Mouse (Mus musculus) hematopoietic stem cell, adult 5-6 weeks (primary cell): ENCODE results near the gene Unc93b1. TPM values are rescaled to one million over a fixed set of nuclear protein-coding genes. Genes with fewer than 3 reads are reported as not detected.

ENCODE experiments used
- ATAC-seq, 2 experiments: fragments of 125-278 bp in 1 of 2; replicated peaks in 1 of 2; 2 replicates each; pipeline ENCODE4 v1.8.0; 2016 to 2017; ENCODE audit warnings: inconsistent platforms in 2 of 2, mild to moderate bottlenecking in 2 of 2, moderate number of reproducible peaks in 2 of 2, low read depth in 1 of 2, moderate TSS enrichment in 1 of 2; ENCODE audit not compliant: low FRiP score in 2 of 2, poor library complexity in 2 of 2, severe bottlenecking in 2 of 2, insufficient read depth in 1 of 2, low TSS enrichment in 1 of 2
- total RNA-seq: library from RNA; stranded (forward); fragments of 172-1452, 232-1000 nt; gene quantifications from 2 replicates; pipeline ENCODE4 v1.2.3, GENCODE M21; 2017

Gene Unc93b1
- total RNA-seq: 79.6 and 90.4 TPM in 2 replicates

DNA sequence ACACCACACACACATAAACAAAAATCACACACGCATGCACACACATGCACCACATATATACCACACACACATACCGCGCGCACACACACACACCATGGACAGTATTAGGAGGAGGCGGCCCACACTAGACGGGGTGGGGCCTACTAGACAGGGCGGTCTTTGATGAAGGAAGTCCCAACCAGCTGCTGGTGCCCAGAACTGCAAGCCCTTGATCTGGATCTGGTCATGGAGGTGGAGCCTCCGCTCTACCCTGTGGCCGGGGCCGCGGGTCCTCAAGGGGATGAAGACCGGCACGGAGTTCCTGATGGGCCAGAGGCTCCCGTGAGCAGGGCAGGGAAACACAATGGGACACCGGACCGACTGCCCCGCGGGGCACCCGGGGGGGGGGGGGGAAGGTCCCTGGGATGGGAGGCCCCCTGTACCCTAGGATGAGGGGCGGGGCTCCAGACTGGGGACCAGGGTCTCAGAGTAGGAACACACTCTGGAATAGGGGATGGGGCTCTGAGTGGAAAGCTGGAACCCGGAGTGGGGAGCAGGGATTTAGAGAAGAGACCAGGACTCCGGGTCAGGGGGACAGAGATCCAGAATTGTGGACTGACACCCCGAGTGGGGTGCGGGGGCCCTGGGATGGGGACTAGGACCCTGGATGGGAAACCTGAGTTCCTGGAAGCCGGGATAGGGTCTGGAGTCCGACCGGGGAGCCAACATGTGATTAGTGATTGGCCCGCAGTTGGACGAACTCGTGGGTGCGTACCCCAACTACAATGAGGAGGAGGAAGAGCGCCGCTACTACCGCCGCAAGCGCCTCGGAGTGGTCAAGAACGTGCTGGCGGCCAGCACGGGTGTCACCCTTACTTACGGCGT lies at the start of gene Unc93b1:
Gene Unc93b1, plus strand, starts transcription at position 155 of the 864 bp plus-strand sequence.
- ATAC-seq: peak; percentile 89

DNA sequence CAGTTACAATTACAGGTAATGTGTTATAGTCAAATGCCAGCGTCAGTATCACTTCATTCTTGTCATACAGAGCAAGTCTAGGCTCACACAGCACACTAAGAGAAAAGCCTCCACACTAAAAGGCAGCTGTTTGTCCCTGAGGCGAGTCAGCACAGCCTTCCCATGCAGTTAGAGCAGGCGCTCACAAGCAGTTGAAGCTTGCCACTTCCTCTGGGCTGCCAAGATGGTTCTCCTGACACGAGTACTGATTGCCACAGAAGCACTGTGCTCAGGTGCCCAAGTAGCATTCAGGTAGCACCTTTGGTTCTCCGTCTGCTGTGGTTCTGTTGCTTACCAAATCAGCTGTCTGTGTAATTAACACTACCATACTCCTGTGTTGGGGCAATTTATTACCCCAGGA lies 45.9 kb upstream of the Unc93b1 start:
- no peak for ATAC-seq

DNA sequence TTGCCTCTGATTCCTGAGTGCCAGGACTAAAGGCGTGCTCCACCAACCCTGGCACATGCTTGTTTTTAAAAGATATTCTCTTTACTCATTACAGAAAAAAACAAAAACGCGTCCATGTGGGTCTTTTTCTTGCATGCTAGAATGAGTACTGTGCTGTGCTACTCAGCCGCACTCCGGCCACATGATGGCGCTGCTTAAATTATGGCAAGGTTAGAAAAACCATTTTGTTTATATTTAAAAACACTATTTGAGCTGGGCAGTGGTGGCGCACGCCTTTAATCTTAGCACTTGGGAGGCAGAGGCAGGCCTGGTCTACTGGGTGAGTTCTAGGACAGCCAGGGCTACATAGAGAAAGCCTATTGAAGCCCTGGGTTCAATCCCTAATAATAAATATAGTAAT lies 44.8 kb upstream of the Unc93b1 start:
- ATAC-seq: 0 out of 4 replicates have a peak, but pooled peaks of 1 of the 2 experiments have one; percentile 43

DNA sequence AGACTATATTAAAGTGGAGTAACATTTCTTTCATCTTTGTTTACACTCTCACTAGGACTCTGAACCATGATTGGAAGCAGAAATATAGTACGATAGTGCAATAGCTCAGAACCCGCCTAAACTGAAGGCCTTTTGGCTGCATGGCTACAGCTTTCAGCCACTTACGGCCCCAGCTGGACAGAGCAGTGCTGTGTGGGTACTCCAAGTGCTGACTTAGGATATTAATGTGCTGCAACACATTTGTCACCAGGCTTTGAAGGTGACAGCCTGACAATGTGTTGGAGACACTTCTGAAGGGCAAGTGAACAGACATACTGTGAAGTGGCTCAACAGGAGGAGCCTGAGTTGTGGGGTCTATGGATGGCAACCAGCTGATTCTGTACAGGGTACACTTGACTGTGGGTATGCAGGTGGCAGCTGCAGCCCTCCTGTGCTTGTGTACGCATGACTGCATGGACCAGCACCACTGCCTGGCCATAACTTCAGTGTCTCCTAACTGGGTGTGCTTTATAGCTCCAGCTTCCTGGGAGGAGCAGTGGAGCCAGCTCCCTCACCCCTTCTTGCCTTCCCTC lies 41.4 kb upstream of the Unc93b1 start:
- no peak for ATAC-seq

DNA sequence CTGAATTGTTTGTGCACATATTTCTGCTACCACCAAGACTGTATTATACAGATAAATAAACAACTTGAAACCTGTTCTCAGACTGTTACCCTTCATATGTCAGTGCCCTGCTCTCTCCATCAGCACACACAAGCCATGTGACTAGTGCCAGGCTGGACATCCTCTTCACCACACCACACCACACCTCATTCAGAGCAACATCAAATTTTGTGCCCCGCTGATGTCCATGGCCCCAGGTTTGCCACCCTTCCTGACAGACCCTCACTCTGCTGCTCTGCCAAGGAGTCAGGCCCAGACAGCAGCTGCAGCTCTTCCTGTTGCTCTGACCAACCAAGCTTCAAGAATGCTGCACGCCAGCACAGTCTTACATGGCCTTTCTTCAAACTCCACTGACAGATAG lies 40.7 kb upstream of the Unc93b1 start:
- no peak for ATAC-seq

DNA sequence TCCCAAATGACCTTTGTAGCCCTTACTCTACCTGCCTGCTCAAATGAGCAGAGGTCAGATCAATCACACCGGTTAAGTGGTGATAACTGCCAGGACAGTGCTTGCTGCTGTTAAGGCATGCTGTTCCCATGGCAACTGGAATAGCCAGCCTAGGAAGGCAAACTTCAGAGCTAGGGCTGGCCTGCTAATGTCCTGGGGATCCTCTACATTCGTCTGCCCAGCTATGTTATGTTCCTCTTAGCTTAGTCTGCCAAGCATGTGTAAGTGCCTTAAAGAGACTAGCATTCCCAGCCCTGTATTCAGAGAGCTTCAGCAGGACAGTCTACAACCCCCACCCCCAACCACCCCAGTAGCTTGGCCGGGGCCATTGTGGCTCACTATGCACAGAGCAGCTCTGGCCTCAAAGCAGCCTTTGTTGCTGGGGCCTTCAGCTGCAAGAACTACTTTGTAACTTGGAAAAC lies 39.8 kb upstream of the Unc93b1 start:
- ATAC-seq: no peak

DNA sequence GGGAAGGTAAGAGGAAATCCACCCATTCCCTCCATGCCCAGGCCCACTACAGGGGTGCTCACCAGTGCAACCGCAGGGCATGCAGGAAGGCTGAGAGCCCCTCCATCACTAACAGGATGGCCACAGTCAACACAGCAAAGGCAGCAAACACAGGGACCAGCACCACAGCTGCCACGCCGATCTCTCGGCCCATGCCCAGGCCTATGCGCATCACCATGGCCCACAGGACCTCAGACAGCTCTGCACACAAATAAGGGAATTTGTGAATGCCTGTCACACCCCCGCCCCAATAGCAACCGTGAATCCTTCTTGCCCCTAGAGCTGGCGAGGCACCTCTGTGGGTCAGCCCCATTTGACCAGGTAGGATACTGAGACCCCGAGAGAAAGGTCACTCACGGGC lies 38.8 kb upstream of the Unc93b1 start:
- ATAC-seq: no peak

DNA sequence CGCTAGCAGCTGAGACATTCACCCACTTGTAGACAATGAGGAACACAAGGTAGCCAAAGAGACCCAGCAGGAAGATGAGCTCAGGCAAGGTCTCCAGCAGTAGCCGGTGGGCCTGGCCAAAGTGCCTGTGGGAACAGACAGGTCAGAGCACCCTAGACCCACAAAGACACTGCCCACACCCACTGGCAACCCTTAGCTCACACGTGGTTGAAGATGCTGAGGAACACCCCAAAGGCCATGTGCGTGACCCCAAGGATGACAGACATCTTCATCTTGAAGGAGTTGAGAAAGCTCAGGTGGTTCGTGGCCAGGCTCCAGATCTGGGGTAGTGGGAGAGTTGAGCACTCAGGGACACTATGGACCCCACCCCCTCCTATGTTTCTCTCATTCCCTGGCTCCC lies 37.4 kb upstream of the Unc93b1 start:
- no peak for ATAC-seq

DNA sequence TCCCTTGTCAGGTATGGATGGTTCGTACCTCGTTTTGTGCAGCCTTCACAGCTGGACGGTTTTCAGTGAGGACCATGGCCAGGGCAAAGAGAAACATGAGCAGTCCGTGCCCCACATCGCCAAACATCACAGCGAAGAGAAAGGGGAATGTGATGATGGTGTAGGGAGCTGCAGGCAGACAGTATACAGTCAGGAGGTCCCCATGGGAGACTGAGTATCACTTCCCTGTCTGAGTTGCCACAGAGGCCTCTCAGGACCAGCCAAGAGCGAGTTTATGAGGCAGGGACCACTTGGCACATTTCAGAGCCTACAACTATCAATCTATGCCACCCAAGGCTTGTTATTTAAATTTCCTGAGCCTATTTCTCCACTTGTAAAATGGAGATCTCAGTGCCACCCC lies 36.0 kb upstream of the Unc93b1 start:
- ATAC-seq: no peak

DNA sequence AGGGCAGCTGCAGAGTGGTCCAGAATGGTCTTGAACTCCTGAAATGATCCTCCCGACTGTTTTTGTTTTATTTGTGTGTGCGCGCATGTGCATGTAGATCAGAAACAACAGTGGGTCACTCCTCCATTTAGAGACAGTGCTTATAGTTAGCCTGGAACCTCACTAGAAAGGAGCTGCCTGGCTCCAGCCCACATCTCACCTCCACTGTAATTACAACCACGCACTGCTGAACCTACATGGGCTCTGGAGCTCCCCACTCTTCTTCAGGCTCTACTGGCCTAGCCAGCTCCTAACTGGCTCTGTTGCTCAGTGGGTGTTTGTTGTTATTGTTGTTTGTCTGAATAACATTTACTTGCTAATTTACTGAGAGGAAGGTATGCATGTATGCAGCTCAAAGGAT lies 35.4 kb upstream of the Unc93b1 start:
- ATAC-seq: no peak

DNA sequence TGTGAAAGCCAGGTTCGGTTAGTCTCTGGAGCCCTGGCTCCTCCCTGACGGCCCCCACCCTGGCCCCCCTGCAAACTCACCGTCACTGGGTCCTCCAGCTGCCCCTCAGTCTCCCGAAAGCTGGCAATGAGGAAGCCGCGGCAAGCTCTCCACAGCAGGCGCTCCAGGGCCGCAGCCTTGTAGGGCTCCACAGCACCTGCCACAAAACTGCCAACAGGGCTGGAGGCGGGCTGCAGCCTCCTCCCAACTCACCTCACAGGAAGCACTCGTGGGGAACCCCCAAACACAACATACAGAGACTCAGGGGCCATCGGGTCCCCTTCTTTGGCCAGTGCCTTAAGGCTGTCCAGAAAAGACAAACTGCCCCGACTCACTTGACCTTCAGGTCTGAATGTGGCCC lies 32.0 kb upstream of the Unc93b1 start:
- ATAC-seq: no peak

DNA sequence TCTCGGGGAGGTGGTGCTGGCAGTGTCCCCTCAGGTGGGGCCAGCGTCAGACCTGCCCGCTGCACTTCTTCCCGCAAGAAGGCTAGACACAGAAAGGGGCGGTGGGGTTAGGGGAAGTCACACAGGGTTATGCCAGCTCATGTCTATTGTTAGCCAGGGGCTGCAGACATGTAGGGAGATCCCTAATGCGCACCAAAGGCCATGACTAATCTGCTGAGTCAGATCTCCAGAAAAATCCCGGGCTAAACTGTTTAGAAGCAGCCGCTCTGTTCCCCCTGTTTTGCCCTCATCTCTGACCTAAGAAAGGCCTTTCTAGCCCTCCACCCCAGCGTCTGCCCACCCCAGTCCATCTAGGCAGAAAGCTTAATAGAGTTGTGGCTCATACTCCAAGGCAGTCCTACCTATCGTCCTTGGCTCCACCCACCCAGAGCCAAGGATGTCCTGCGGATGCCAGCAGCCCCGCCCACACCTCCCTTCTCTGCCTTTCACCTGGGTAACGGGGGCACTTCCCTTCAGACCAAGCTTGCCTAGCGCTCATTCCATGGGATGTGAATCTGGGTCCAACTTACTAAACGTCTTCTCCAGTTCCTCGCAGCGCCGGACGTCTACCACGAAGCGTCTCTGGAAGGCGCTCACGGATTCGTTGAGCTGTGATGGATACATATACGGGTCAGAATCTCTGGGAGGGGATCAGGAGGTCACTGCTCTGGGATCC lies 31.2 kb upstream of the Unc93b1 start:
- no peak for ATAC-seq

DNA sequence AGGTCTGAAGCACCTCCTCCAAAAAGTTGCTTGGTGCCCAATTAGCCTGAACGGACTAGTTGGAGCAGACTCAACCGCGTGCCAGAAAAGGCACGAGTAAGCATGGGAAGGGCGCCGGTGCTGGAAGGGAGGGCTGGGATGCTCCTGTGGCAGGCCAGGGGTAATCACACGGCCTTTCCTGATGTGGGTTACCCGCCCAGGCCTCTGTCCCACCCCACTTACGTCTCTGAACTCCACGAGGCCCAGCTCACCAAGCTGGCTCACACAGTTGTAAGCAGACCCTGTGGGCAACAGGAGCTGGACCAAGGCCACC lies 30.7 kb upstream of the Unc93b1 start:
- no peak for ATAC-seq

DNA sequence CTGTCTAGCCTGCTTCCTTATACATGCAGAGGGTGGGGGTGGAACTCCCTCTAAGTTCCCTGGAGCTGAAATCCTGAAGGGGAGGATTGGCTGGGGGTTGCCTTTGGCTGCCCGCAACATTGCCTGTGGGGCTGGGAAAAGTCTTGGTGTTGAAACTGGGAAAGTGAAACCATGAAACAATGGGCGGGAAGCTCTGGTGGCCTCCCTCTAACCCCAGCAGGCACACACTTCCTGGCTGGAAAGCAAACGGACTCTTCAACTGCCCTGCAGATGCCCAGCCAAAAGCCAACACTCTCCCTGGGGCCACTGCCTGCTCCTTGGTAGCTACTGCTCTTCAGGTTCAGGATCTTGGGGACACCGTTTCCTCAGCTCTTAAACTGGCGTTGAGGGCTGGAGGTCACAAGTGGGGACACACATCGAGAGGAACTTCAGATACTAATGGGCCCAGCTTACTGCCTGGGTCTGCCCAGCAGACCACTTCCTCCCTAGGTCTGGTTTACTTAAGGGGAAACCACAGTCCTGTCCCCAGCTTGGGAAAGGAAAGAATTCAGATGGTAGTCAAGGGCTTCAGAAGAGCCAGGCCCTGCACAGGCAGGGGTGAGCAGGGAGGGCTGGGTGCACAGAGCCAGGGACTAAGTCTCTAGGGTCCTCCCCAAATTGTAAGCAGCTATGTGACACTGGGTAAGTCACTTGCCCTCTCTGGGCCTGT lies 29.6 kb upstream of the Unc93b1 start:
- peak; percentile 30 to 61 for ATAC-seq

DNA sequence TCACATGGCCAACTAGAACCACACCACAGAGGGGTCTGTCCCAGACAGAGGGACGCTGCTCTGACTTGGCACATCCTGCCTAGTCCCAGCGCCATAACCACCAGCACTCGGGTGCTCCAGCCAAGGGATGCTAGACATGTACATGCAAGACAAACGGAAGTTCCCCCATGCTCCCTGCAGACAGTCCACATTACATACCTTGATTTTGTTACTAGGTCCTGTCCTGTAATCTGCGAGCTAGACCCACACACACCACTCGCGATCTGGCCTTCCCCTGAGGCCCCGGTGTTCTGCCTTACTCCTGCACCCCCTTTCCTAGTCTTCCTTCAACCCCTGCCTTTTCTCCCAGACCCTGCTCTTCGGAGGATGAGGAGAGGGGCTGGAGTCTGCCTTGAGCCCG lies 28.7 kb upstream of the Unc93b1 start:
- ATAC-seq: no peak

DNA sequence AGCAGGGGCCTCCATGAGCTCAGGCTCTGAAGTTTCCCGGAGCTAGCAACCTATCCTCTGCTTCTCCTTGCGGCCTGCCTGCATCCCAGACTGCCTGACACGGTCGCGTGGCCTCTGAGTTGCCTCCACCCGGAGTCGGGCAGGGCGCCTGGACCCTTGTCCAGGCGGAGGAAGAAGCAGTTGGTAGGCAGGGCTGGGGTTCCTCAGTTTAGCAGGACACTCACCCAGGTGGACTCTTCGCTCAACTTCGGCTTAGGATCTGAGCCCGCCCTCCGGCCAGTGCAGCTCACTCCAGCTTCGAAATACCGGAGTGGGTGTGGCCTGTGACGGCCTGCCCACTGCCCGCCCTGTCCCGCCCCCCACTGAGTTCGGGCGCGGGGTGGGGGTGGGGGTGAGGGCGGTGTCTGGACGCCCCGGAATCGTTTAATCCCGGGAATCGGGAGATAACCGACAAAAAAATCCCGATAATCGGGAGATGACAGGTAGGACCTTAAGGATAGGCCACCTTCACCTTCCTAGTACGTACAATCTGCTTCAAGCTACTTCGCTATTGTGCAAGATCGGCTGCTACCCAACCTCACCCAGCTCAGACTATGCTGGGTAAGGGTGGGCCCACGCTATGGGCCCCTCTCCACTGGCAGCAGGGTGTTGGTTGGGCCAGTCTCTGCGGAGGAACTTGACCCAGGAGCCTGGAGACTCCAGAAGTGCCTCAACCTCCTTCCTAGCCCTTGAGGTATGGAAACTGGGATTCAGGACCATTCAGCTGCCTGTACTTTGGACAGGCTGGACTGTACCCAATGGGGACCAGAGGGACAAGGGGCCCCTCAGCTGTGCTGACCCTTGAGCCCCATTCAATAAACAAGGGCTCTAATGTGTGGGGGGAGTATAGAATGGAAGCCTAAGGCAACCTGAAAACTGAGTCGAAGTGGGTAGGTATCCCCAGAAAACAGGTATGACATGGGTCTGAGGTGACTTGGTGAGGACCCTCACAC lies 27.9 kb upstream of the Unc93b1 start, which contains the start of gene Tcirg1:
Gene Tcirg1, minus strand, starts transcription at position 339 of the 992 bp plus-strand sequence.
- peak; percentile 53 to 61 for ATAC-seq
